Mouse (Mus musculus): ENCODE results near the gene Mtmr14. TPM values are rescaled to one million over a fixed set of nuclear protein-coding genes. Genes with fewer than 3 reads are reported as not detected.

Mtmr14 gene
- polyA plus RNA-seq, 1 experiment, result 479 TPM

DNA sequence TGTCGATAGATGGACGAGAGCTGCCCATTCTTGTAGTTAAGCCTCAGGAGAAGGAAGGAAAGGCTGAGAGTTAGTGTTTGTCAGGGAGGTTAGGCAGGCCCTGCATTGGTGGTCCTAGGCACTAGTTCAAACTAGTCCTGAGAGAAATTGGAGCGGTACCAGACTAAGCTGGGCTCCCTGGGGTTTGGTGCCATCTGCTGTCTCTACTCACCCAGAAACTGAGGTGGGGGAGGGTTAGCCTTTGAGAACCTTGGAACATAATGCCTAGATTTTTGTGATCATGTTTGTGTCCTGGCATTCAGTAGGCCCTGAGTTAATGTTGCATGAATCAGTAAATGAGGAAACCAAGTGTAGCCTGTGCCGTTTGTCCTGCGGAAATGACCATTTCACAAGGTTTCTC, 70.5 kb downstream of the Mtmr14 start:
- H3K27me3 ChIP-seq (replicated peaks), result no peaks in the 10 kb centered on the region
- peaks cover 41% of the 10 kb centered on the region for H3K36me3 ChIP-seq (replicated peaks; ENCODE audit: low read length)
- H3K9me3 ChIP-seq, result no peaks in the 10 kb centered on the region
- TF ChIP-seq FLI1 (IDR thresholded peaks at IDR 0.05; ENCODE audit: low read length) (no peak), GATA1 (IDR thresholded peaks at IDR 0.05; ENCODE audit: borderline replicate concordance, low read length) (no peak)
- peak overlapping the region; percentile 97 for H3K4me3 ChIP-seq (replicated peaks)
- peaks cover 63% of the 10 kb centered on the region for H3K4me1 ChIP-seq

- Histone ChIP-seq H3K27me3 (replicated peaks) (no peaks in the 10 kb centered on the region), H3K9me3 (no peaks in the 10 kb centered on the region), H3K36me3 (replicated peaks; ENCODE audit: low read length) (peaks cover 99% of the 10 kb centered on the region), H3K4me3 (replicated peaks) (peak overlapping the region; percentile 84), H3K4me1 (peaks cover 53% of the 10 kb centered on the region)
- no peak for TF ChIP-seq FLI1 (IDR thresholded peaks at IDR 0.05; ENCODE audit: low read length)
- TF ChIP-seq GATA1 (IDR thresholded peaks at IDR 0.05; ENCODE audit: borderline replicate concordance, low read length), result no peak
Observed at GRCm38 (mm10) chr6:113315972-113316371, 78.3 kb downstream of the Mtmr14 start.

DNA sequence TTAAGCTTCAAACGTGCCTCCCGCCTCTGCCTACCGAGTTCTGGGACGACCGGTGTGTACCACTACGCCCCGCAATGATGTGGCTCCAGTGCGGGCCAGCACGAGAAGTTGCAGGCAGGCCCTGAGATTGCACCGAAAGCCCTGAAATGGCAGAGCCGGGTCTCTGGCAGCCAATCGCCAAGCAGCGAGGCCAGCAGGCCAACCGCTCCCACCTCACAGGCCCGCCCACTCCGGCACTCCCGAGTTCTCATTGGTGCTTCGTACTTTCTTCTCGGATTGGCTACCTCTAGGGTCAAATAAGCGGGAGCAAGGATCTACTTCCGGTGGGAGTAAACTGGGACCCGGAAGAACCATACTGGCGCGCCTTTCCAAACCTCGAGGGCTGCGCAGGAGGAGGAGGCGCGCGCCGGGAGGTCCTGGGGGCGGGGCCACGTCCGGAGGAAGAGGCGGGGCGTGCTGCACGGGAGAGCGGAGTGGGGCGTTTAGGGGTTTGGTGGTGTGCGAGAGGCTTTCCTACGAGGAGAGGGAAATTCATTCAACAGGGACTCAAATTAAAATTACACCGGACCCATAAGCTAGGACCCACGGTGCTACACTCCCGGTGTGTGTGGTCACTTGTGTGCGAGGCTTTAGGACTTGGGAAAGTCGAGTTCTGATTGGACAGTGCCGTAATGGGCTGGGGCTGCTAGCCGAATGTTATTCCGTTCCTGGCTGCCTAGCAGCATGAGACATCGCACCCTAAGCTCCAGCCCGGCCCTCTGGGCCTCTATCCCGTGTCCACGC, 89.1 kb downstream of the Mtmr14 start, which contains the start of gene Ogg1:
Gene Ogg1, plus strand, starts transcription at position 440 of the 783 bp plus-strand sequence.
- Histone ChIP-seq H3K36me3 (replicated peaks; ENCODE audit: low read length) (peaks cover 70% of the 10 kb centered on the region), H3K9me3 (no peaks in the 10 kb centered on the region), H3K27me3 (replicated peaks) (no peaks in the 10 kb centered on the region), H3K4me1 (peaks cover 62% of the 10 kb centered on the region), H3K4me3 (replicated peaks) (peak within 1 kb of the TSS; percentile 96)
- TF ChIP-seq FLI1 (IDR thresholded peaks at IDR 0.05; ENCODE audit: low read length) (peak; percentile 87; the same call in 1 of the 2 replicates), GATA1 (IDR thresholded peaks at IDR 0.05; ENCODE audit: borderline replicate concordance, low read length) (no peak)

GRCm38 (mm10) chr6:113329396-113329795, 91.8 kb downstream of the Mtmr14 start:
- H3K27me3 ChIP-seq (replicated peaks), result no peaks in the 10 kb centered on the region
- H3K4me3 ChIP-seq (replicated peaks), result peak overlapping the region; percentile 14
- peaks cover 63% of the 10 kb centered on the region for H3K4me1 ChIP-seq
- H3K36me3 ChIP-seq (replicated peaks; ENCODE audit: low read length), result peaks cover 68% of the 10 kb centered on the region
- no peak for TF ChIP-seq GATA1 (IDR thresholded peaks at IDR 0.05; ENCODE audit: borderline replicate concordance, low read length)
- no peak for TF ChIP-seq FLI1 (IDR thresholded peaks at IDR 0.05; ENCODE audit: low read length)
- H3K9me3 ChIP-seq, result no peaks in the 10 kb centered on the region

GRCm38 (mm10) chr6:113330547-113330946, 92.9 kb downstream of the Mtmr14 start:
- Histone ChIP-seq H3K4me1 (peaks cover 54% of the 10 kb centered on the region), H3K27me3 (replicated peaks) (no peaks in the 10 kb centered on the region), H3K36me3 (replicated peaks; ENCODE audit: low read length) (peaks cover 68% of the 10 kb centered on the region), H3K4me3 (replicated peaks) (peak overlapping the region; percentile 73), H3K9me3 (no peaks in the 10 kb centered on the region)
- TF ChIP-seq FLI1 (IDR thresholded peaks at IDR 0.05; ENCODE audit: low read length) (peak; percentile 69; the same call in 1 of the 2 replicates), GATA1 (IDR thresholded peaks at IDR 0.05; ENCODE audit: borderline replicate concordance, low read length) (no peak)

Other genes with a start within 250 kb of the Mtmr14 start
- gene Thumpd3, start 191.6 kb upstream of the Mtmr14 start, polyA plus RNA-seq (2012; ENCODE audit: insufficient read depth, low replicate concordance), result 5.0 TPM in 1 of 2 replicates, not detected in the other
- 5.5 and 15.2 TPM in 2 replicates for gene Setd5, start 160.5 kb upstream of the Mtmr14 start, polyA plus RNA-seq (2012; ENCODE audit: insufficient read depth, low replicate concordance)
- gene Lhfpl4, start 42.5 kb upstream of the Mtmr14 start, polyA plus RNA-seq (2012; ENCODE audit: insufficient read depth, low replicate concordance), result not detected in 2 replicates
- 0.43 and 2.3 TPM in 2 replicates for gene Cpne9, start 44.5 kb downstream of the Mtmr14 start, polyA plus RNA-seq (2012; ENCODE audit: insufficient read depth, low replicate concordance)
- 10.2 and 16.6 TPM in 2 replicates for gene Brpf1, start 69.3 kb downstream of the Mtmr14 start, polyA plus RNA-seq (2012; ENCODE audit: insufficient read depth, low replicate concordance)
- 13.9 and 21.9 TPM in 2 replicates for gene Ogg1, start 89.1 kb downstream of the Mtmr14 start, polyA plus RNA-seq (2012; ENCODE audit: insufficient read depth, low replicate concordance)
- 20.3 and 31.4 TPM in 2 replicates for gene Camk1, start 106.1 kb downstream of the Mtmr14 start, polyA plus RNA-seq (2012; ENCODE audit: insufficient read depth, low replicate concordance)
- 34.8 and 158 TPM in 2 replicates for gene Tada3, start 140.0 kb downstream of the Mtmr14 start, polyA plus RNA-seq (2012; ENCODE audit: insufficient read depth, low replicate concordance)
- gene Arpc4, start 140.3 kb downstream of the Mtmr14 start, polyA plus RNA-seq (2012; ENCODE audit: insufficient read depth, low replicate concordance), result 689 and 1,078 TPM in 2 replicates
- gene Ttll3, start 151.4 kb downstream of the Mtmr14 start, polyA plus RNA-seq (2012; ENCODE audit: insufficient read depth, low replicate concordance), result 28.0 and 63.9 TPM in 2 replicates
- 76.2 and 91.3 TPM in 2 replicates for gene Rpusd3, start 181.5 kb downstream of the Mtmr14 start, polyA plus RNA-seq (2012; ENCODE audit: insufficient read depth, low replicate concordance)
- not detected in 2 replicates for gene Cidec, start 197.9 kb downstream of the Mtmr14 start, polyA plus RNA-seq (2012; ENCODE audit: insufficient read depth, low replicate concordance)
- gene Jagn1, start 204.7 kb downstream of the Mtmr14 start, polyA plus RNA-seq (2012; ENCODE audit: insufficient read depth, low replicate concordance), result 1.5 and 10.3 TPM in 2 replicates
- 1.0 TPM in 1 of 2 replicates, not detected in the other for gene Il17re, start 220.6 kb downstream of the Mtmr14 start, polyA plus RNA-seq (2012; ENCODE audit: insufficient read depth, low replicate concordance)
- gene Il17rc, start 233.6 kb downstream of the Mtmr14 start, polyA plus RNA-seq (2012; ENCODE audit: insufficient read depth, low replicate concordance), result 0.25 TPM in 1 of 2 replicates, not detected in the other
- 157 and 220 TPM in 2 replicates for gene Creld1, start 245.5 kb downstream of the Mtmr14 start, polyA plus RNA-seq (2012; ENCODE audit: insufficient read depth, low replicate concordance)

Measured in megakaryocyte, embryonic 14.5 days (primary cell).